Mouse (Mus musculus) liver, embryonic 14.5 days (tissue): Measurements from ENCODE around the gene Nfs1. TPM values are rescaled to one million over a fixed set of nuclear protein-coding genes. Genes with fewer than 3 reads are reported as not detected.

Source experiments
- ATAC-seq: fragments of 200-750 bp; cut with Nextera tagmentation; 2 replicates; pipeline ENCODE4 v1.8.0; 2017; ENCODE audit warnings: moderate number of reproducible peaks, mild to moderate bottlenecking, moderate library complexity; ENCODE audit not compliant: insufficient read depth
- DNase-seq, 3 experiments: peaks; one replicate each; pipeline ENCODE4 v3.0.0-alpha.2; 2012 to 2013; ENCODE audit warnings: low read depth in 3 of 3, low spot score in 3 of 3
- H3K27ac ChIP-seq: fragments of 300-500 bp; sonication (generic); 2 replicates; pipeline ENCODE4 v1.5.1; 2014; ENCODE audit warnings: moderate library complexity, mild to moderate bottlenecking, control low read depth, inconsistent platforms
- H3K27me3 ChIP-seq: fragments of 300-500 bp; sonication (generic); 2 replicates; pipeline ENCODE4 v1.6.1; 2014; ENCODE audit warnings: mild to moderate bottlenecking, low read length, moderate library complexity; ENCODE audit not compliant: control insufficient read depth, insufficient read depth
- H3K36me3 ChIP-seq: fragments of 300-500 bp; sonication (generic); replicated peaks from 2 replicates; pipeline ENCODE4 v1.6.1; 2014; ENCODE audit warnings: low read depth; ENCODE audit not compliant: control insufficient read depth, insufficient read depth
- H3K4me1 ChIP-seq, 2 experiments: fragments of 200-500 bp in 1 of 2; fragments of 300-500 bp in 1 of 2; sonication (generic) in 1 of 2; replicated peaks; 2 replicates each; pipeline ENCODE4 v1.6.1; 2012 to 2014; ENCODE audit warnings: antibody characterized with exemption in 1 of 2, inconsistent platforms in 1 of 2, low read length in 1 of 2; ENCODE audit not compliant: control insufficient read depth in 2 of 2, insufficient read depth in 2 of 2
- H3K4me2 ChIP-seq: fragments of 300-500 bp; sonication (generic); 2 replicates; pipeline ENCODE4 v1.6.1; 2014; ENCODE audit warnings: low read depth, mild to moderate bottlenecking, control low read depth, moderate library complexity
- H3K4me3 ChIP-seq, 2 experiments: fragments of 200-500 bp in 1 of 2; fragments of 300-500 bp in 1 of 2; sonication (generic) in 1 of 2; 2 replicates each; pipeline ENCODE4 v1.5.1; 2012 to 2014; ENCODE audit warnings: low read depth in 2 of 2, low read length in 2 of 2, mild to moderate bottlenecking in 2 of 2, control low read depth in 1 of 2, inconsistent platforms in 1 of 2, moderate library complexity in 1 of 2; ENCODE audit not compliant: insufficient read depth in 1 of 2
- H3K9ac ChIP-seq: fragments of 300-500 bp; sonication (generic); replicated peaks from 2 replicates; pipeline ENCODE4 v1.6.1; 2014; ENCODE audit warnings: mild to moderate bottlenecking, control low read depth, moderate library complexity
- H3K9me3 ChIP-seq: fragments of 300-500 bp; sonication (generic); 2 replicates; pipeline ENCODE4 v1.6.1; 2016; ENCODE audit warnings: low read length, mixed read lengths; ENCODE audit not compliant: control insufficient read depth
- CTCF ChIP-seq: IDR thresholded peaks from 2 replicates; pipeline ENCODE4 v1.5.1; 2016; ENCODE audit warnings: antibody characterized with exemption, low read depth, control low read depth
- EP300 ChIP-seq: IDR thresholded peaks from 2 replicates; pipeline ENCODE4 v1.6.1; 2016; ENCODE audit warnings: antibody characterized with exemption, low read depth
- WGBS: fragments of 180-500 bp; shearing (Covaris S2); extraction: QIAGEN DNeasy Blood & Tissue Kit; methylation state at CpG from one replicate; pipeline ENCODE4 v1.1.7; 2014; ENCODE audit not compliant: insufficient replicate concordance; 5-methylcytosine and 5-hydroxymethylcytosine counted together
- polyA plus RNA-seq, 2 experiments: library from polyadenylated mRNA; depleted of rRNA in 1 of 2; stranded (reverse) in 1 of 2; unstranded in 1 of 2; fragments of >200 nt; fragmentation: Nextera tagmentation in 1 of 2; extraction: Ambion mirVana in 1 of 2; gene quantifications; 2 replicates each; pipeline versions ENCODE4 v1.2.1 to v1.2.3; 2012 to 2014

Nfs1 gene
- polyA plus RNA-seq, 2 experiments: 40.9 to 55.3 TPM

GRCm38 (mm10) chr2:156180094-156180821, 36.3 kb upstream of the Nfs1 start, which contains the start of gene Rbm39:
Rbm39 (minus strand) TSS chr2:156180238.
- peak; percentile 99 to 100 (median 99) for DNase-seq
- peak within 1 kb of the TSS; percentile 86 for H3K4me2 ChIP-seq
- TF ChIP-seq EP300 (peak; percentile 94), CTCF (peak; percentile 78)
- peak; percentile 91 for ATAC-seq
- WGBS: under 1% methylated on average over 47 of the region's 47 CpGs
- peaks cover 29% of the 10 kb centered on the region for H3K36me3 ChIP-seq
- H3K27me3 ChIP-seq: no peaks in the 10 kb centered on the region
- no peaks in the 10 kb centered on the region for H3K9me3 ChIP-seq
- H3K4me3 ChIP-seq: peak within 1 kb of the TSS; percentile 82 to 85
- peaks cover 9 to 19% of the 10 kb centered on the region in 2 experiments for H3K4me1 ChIP-seq
- peak within 1 kb of the TSS; percentile 96 for H3K27ac ChIP-seq
- H3K9ac ChIP-seq: peak within 1 kb of the TSS; percentile 99

GRCm38 (mm10) chr2:156179796-156180093, 35.8 kb upstream of the Nfs1 start:
- Histone ChIP-seq H3K27me3 (no peaks in the 10 kb centered on the region), H3K36me3 (peaks cover 33% of the 10 kb centered on the region), H3K4me1 (peaks cover 9 to 19% of the 10 kb centered on the region in 2 experiments), H3K9me3 (no peaks in the 10 kb centered on the region), H3K9ac (peak overlapping the region; percentile 99), H3K27ac (peak overlapping the region; percentile 96), H3K4me3 (peak overlapping the region; percentile 82 to 85), H3K4me2 (peak overlapping the region; percentile 5; the same call in 1 of the 2 replicates)
- DNase-seq (no peak), ATAC-seq (peak; percentile 45)
- under 1% methylated on average over 38 of the region's 41 CpGs for WGBS
- TF ChIP-seq CTCF: no peak
- TF ChIP-seq EP300: no peak

GRCm38 (mm10) chr2:156179046-156179795, 35.2 kb upstream of the Nfs1 start:
- H3K27ac ChIP-seq: peak overlapping the region; percentile 96
- H3K36me3 ChIP-seq: peaks cover 38% of the 10 kb centered on the region
- DNase-seq (peak; percentile 64 to 72 (median 65)), ATAC-seq (peak; percentile 39)
- TF ChIP-seq EP300 (no peak), CTCF (peak; percentile 32; the same call in 1 of the 2 replicates)
- under 1% methylated on average over 47 of the region's 47 CpGs for WGBS
- peak overlapping the region; percentile 99 for H3K9ac ChIP-seq
- H3K4me1 ChIP-seq: peaks cover 9 to 19% of the 10 kb centered on the region in 2 experiments
- no peaks in the 10 kb centered on the region for H3K27me3 ChIP-seq
- peak overlapping the region; percentile 82 to 85 for H3K4me3 ChIP-seq
- peak overlapping the region; percentile 80 for H3K4me2 ChIP-seq
- H3K9me3 ChIP-seq: no peaks in the 10 kb centered on the region

GRCm38 (mm10) chr2:156177651-156178050, 33.7 kb upstream of the Nfs1 start:
- Histone ChIP-seq H3K9me3 (no peaks in the 10 kb centered on the region), H3K36me3 (peaks cover 51% of the 10 kb centered on the region), H3K4me1 (peaks cover 9 to 19% of the 10 kb centered on the region in 2 experiments), H3K27ac (no peak overlapping the region), H3K27me3 (no peaks in the 10 kb centered on the region), H3K4me2 (peak overlapping the region; percentile 80), H3K9ac (no peak overlapping the region), H3K4me3 (peak overlapping the region; percentile 49 to 82; a peak in 3 of 4 replicates)
- TF ChIP-seq CTCF (no peak), EP300 (no peak)
- DNase-seq (no peak), ATAC-seq (no peak)
- 66% methylated on average over 7 of the region's 7 CpGs for WGBS

- Histone ChIP-seq H3K9ac (no peak overlapping the region), H3K9me3 (no peaks in the 10 kb centered on the region), H3K27ac (no peak overlapping the region), H3K4me3 (no peak overlapping the region; a peak in 1 of 4 replicates), H3K4me1 (peaks cover 9 to 19% of the 10 kb centered on the region in 2 experiments), H3K27me3 (no peaks in the 10 kb centered on the region), H3K36me3 (peaks cover 56% of the 10 kb centered on the region), H3K4me2 (peak overlapping the region; percentile 23; the same call in 1 of the 2 replicates)
- 77% methylated on average over 6 of the region's 6 CpGs for WGBS
- ATAC-seq (no peak), DNase-seq (no peak)
- no peak for TF ChIP-seq EP300
- TF ChIP-seq CTCF: no peak
Observed at GRCm38 (mm10) chr2:156177079-156177478, 33.1 kb upstream of the Nfs1 start.
